Mouse (Mus musculus): Measurements from ENCODE around the gene Six1. TPM values are rescaled to one million over a fixed set of nuclear protein-coding genes. Genes with fewer than 3 reads are reported as not detected.

Six1 gene
- polyA plus RNA-seq, 1 experiment from 2014 or later = 0.12 TPM

DNA sequence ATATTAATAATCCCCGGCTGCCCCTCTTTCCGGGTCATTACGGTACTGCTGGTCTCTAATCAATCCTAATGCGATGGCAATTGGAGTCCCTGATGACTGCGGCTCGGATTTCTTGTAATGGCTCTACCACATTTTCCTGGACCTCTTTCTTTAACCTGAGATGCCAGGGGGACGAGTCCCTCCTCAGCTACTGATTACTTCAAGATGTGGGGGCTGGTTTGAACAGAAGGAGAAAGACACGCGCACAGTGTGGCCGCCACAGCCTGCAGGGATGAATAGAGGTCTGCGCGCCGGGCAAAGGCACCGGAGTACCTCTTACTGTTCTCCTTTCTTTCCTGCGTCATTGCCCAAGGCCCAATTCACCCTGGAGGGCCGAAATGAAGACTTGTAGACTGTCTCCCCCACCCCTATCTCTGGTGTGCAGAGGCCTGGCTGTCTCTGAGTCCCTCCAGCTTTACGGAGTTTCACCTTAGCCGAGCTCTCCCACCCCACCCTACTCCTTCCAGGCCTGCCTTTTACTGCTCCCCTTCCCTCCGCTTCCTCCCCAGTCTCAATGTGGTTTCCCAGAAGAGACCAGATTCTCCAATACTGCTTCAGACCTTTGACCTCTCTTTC, 1.5 kb downstream of the Six1 start:
- 1% methylated on average over 19 of the region's 19 CpGs for WGBS
- no peak overlapping the region for H3K9ac ChIP-seq (replicated peaks; ENCODE audit: low read depth, low read length)
- H3K27me3 ChIP-seq (ENCODE audit: control insufficient read depth, insufficient read depth, low read length) = peaks cover 58% of the 10 kb centered on the region
- H3K27ac ChIP-seq (ENCODE audit: low read depth, low read length) = no peak overlapping the region
- no peak overlapping the region for H3K4me3 ChIP-seq (ENCODE audit: low read depth, low read length)
- ATAC-seq (ENCODE audit: low read depth) = no peak
- no peaks in the 10 kb centered on the region for H3K36me3 ChIP-seq (ENCODE audit: control insufficient read depth, insufficient read depth, low read length)
- H3K4me2 ChIP-seq (ENCODE audit: low read depth, low read length) = no peak overlapping the region
- H3K4me1 ChIP-seq (ENCODE audit: control insufficient read depth, insufficient read depth, low read length) = 0 out of 2 replicates have a peak, but pooled peaks cover 3% of the 10 kb centered on the region
- H3K9me3 ChIP-seq (ENCODE audit: control insufficient read depth, low read length) = no peaks in the 10 kb centered on the region

DNA sequence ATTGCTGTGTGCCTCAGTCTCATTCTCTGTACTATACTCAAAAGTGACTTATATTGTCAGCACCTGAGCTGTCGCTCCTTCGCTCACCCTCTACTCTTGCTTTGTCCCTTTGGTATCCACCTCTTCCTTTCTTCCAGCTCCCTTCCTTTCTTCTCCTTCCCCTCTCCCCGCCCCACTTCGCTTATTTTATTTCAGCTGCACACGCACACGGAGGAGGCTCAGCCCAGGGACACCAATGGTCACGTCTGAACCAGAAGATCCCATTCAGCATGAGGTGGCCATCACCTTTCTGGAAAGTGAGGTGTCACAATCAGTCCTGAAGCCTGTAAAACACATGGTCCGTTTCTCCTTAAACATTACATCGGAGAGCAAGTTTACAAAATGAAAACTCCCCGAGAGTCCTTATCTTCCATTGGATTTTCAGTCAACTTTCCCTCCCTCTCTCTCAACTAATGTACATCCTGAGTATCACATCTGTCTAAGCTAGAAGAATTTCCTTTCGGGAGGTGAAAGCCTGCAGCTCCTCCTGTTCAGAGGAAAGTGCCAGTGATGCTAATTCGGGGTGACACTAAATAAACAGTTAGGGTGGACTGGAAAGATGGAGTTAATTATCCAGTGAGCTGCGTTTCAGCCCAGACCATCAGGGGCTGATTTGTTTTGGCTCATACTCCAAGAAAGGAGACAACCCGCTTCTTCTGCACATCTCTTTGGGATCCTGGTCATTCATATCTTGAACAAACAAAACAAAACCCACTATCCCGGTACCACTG, 2.7 kb downstream of the Six1 start:
- Histone ChIP-seq H3K4me3 (ENCODE audit: low read depth, low read length) (no peak overlapping the region), H3K4me2 (ENCODE audit: low read depth, low read length) (no peak overlapping the region), H3K4me1 (ENCODE audit: control insufficient read depth, insufficient read depth, low read length) (0 out of 2 replicates have a peak, but pooled peaks cover 8% of the 10 kb centered on the region), H3K9ac (replicated peaks; ENCODE audit: low read depth, low read length) (no peak overlapping the region), H3K27ac (ENCODE audit: low read depth, low read length) (no peak overlapping the region), H3K27me3 (ENCODE audit: control insufficient read depth, insufficient read depth, low read length) (peaks cover 66% of the 10 kb centered on the region), H3K36me3 (ENCODE audit: control insufficient read depth, insufficient read depth, low read length) (no peaks in the 10 kb centered on the region), H3K9me3 (ENCODE audit: control insufficient read depth, low read length) (no peaks in the 10 kb centered on the region)
- WGBS = 2% methylated on average over 15 of the region's 15 CpGs
- ATAC-seq (ENCODE audit: low read depth) = no peak

DNA sequence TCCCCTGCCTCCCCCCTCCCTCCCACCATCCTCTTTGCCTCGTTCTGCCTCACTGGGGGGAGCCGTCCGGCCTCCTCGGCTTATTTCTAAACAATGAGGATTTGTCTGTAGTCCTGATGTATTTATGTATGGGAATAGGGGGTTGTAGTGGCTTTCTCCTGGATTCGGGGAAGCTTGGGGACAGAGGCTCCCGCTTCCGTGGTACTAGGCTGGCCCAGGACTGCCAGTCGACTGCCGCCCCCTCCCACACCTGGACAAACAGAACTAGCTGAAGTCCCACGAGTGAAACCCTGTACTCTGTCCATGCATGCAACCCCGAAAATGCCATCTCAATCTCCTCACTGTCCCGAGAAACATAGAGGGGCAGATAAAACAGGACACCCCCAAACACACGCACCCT, 3.4 kb downstream of the Six1 start:
- Histone ChIP-seq H3K4me2 (ENCODE audit: low read depth, low read length) (no peak overlapping the region), H3K36me3 (ENCODE audit: control insufficient read depth, insufficient read depth, low read length) (no peaks in the 10 kb centered on the region), H3K27me3 (ENCODE audit: control insufficient read depth, insufficient read depth, low read length) (peaks cover 67% of the 10 kb centered on the region), H3K4me3 (ENCODE audit: low read depth, low read length) (no peak overlapping the region), H3K27ac (ENCODE audit: low read depth, low read length) (no peak overlapping the region), H3K4me1 (ENCODE audit: control insufficient read depth, insufficient read depth, low read length) (0 out of 2 replicates have a peak, but pooled peaks cover 8% of the 10 kb centered on the region), H3K9me3 (ENCODE audit: control insufficient read depth, low read length) (no peaks in the 10 kb centered on the region), H3K9ac (replicated peaks; ENCODE audit: low read depth, low read length) (no peak overlapping the region)
- ATAC-seq (ENCODE audit: low read depth) = no peak
- WGBS = under 1% methylated on average over 13 of the region's 13 CpGs

DNA sequence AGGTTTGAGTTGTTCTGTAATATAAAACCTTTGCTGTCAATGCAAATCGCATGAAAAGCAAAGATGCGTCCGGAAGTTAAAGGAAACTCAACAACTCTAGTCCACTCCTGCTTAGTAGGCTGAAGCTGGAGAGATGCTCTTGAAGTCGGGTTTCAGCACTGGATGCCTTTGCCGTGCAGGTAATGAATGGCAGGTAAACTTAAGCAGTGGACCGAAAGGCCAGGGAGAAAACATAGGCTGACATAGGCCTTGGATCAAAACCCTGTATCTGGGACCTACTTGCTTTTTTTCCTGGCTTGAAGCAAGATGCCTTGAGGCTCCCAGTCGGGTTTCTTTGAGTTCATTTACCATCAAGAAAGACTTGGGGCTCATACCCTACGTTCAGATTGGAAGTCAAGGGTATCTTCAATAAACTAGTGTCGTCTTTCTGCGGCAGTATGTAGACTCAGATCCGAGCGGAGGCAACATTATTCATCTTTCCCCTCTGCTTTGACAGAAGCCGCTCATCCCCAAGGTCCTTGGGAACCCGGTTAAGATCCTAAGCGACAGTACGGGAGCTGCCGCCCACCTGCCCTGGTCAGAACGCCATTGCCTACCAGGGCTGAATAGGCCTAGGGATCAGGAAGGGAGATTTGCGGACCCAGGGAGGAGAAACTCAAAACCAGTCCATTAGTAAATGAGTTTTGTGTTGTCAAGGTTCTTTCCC, 4.0 kb downstream of the Six1 start:
- Histone ChIP-seq H3K4me1 (ENCODE audit: control insufficient read depth, insufficient read depth, low read length) (0 out of 2 replicates have a peak, but pooled peaks cover 8% of the 10 kb centered on the region), H3K27ac (ENCODE audit: low read depth, low read length) (no peak overlapping the region), H3K4me3 (ENCODE audit: low read depth, low read length) (no peak overlapping the region), H3K36me3 (ENCODE audit: control insufficient read depth, insufficient read depth, low read length) (no peaks in the 10 kb centered on the region), H3K9me3 (ENCODE audit: control insufficient read depth, low read length) (no peaks in the 10 kb centered on the region), H3K9ac (replicated peaks; ENCODE audit: low read depth, low read length) (no peak overlapping the region), H3K27me3 (ENCODE audit: control insufficient read depth, insufficient read depth, low read length) (peaks cover 64% of the 10 kb centered on the region), H3K4me2 (ENCODE audit: low read depth, low read length) (no peak overlapping the region)
- no peak for ATAC-seq (ENCODE audit: low read depth)
- 3% methylated on average over 19 of the region's 19 CpGs for WGBS

DNA sequence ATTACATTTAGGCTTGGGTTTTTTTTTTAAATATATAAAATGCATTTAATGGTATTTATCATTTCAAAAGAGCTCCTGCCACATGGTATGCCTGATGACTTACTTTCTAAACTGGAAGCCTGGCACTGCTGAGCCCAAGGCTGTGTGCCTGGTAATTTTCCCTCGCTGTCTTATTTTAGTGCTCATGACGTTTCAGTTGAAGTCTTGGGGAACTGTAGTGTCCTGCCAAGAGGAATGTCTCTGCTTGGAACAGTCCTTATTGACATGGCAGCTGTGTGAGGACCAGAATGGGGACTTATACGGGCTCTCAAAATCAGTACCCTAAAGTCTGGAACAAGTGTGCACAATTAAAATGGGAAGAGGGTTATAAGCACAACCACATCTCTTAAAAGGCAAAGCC, 5.2 kb downstream of the Six1 start:
- Histone ChIP-seq H3K4me2 (ENCODE audit: low read depth, low read length) (no peak overlapping the region), H3K9me3 (ENCODE audit: control insufficient read depth, low read length) (no peaks in the 10 kb centered on the region), H3K4me1 (ENCODE audit: control insufficient read depth, insufficient read depth, low read length) (0 out of 2 replicates have a peak, but pooled peaks cover 8% of the 10 kb centered on the region), H3K9ac (replicated peaks; ENCODE audit: low read depth, low read length) (no peak overlapping the region), H3K4me3 (ENCODE audit: low read depth, low read length) (no peak overlapping the region), H3K27me3 (ENCODE audit: control insufficient read depth, insufficient read depth, low read length) (peaks cover 61% of the 10 kb centered on the region), H3K36me3 (ENCODE audit: control insufficient read depth, insufficient read depth, low read length) (no peaks in the 10 kb centered on the region), H3K27ac (ENCODE audit: low read depth, low read length) (no peak overlapping the region)
- 2% methylated on average over 3 of the region's 3 CpGs for WGBS
- no peak for ATAC-seq (ENCODE audit: low read depth)

DNA sequence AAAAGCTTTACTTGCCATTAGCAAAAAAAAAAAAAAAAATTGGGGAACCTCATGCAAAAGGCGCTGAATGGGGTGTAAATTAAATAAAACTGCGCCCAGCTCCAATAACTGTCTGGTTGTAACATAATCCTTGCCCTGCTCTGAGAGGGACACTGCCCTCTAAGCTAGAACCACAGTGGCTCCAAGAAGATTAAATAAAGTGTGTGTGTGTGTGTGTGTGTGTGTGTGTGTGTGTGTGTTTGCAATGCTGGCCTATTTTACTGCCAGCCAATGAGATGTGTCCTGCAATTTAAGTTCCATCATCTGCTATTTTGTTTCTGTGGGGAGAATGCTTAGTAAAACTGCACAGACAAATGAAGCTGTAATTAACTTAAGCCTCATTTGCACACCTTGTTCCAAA, 6.1 kb downstream of the Six1 start:
- no peaks in the 10 kb centered on the region for H3K36me3 ChIP-seq (ENCODE audit: control insufficient read depth, insufficient read depth, low read length)
- no peak overlapping the region for H3K4me3 ChIP-seq (ENCODE audit: low read depth, low read length)
- H3K9ac ChIP-seq (replicated peaks; ENCODE audit: low read depth, low read length) = no peak overlapping the region
- peaks cover 68% of the 10 kb centered on the region for H3K27me3 ChIP-seq (ENCODE audit: control insufficient read depth, insufficient read depth, low read length)
- H3K4me2 ChIP-seq (ENCODE audit: low read depth, low read length) = no peak overlapping the region
- H3K27ac ChIP-seq (ENCODE audit: low read depth, low read length) = no peak overlapping the region
- ATAC-seq (ENCODE audit: low read depth) = no peak
- 0 out of 2 replicates have a peak, but pooled peaks cover 5% of the 10 kb centered on the region for H3K4me1 ChIP-seq (ENCODE audit: control insufficient read depth, insufficient read depth, low read length)
- WGBS = 0% methylated on average over 2 of the region's 2 CpGs
- no peaks in the 10 kb centered on the region for H3K9me3 ChIP-seq (ENCODE audit: control insufficient read depth, low read length)

DNA sequence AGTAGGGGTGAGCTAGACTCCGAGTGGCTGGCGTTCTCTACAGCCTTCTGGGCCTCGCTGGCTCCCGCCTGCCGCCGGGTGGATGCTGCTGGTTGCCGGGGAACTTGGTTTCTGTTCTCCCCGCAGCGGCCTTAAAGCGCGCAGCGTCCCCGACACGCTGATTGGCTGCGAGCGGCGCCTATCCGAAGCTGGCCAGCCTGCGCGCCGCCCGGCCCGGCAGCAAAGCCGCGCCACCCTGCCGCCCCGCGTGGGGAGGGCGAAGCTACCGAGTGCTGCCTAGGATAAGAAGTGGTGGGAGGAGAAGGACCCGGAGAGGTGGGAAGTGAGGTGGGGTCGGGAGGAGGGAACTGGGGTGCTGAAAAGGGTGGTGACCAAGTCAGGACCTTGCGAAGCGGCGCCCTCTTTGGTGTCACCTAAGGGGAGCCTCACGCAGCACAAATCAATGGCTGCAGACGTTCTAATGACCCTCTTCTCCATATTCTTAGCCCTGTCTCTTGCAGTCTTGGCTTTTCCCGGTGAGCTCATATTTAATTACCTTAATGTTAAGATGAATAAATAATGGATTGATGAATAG, 7.0 kb downstream of the Six1 start:
- H3K27me3 ChIP-seq (ENCODE audit: control insufficient read depth, insufficient read depth, low read length) = peaks cover 69% of the 10 kb centered on the region
- 0 out of 2 replicates have a peak, but pooled peaks cover 5% of the 10 kb centered on the region for H3K4me1 ChIP-seq (ENCODE audit: control insufficient read depth, insufficient read depth, low read length)
- H3K9me3 ChIP-seq (ENCODE audit: control insufficient read depth, low read length) = no peaks in the 10 kb centered on the region
- H3K27ac ChIP-seq (ENCODE audit: low read depth, low read length) = no peak overlapping the region
- peak; percentile 77 for ATAC-seq (ENCODE audit: low read depth)
- no peak overlapping the region for H3K9ac ChIP-seq (replicated peaks; ENCODE audit: low read depth, low read length)
- H3K36me3 ChIP-seq (ENCODE audit: control insufficient read depth, insufficient read depth, low read length) = no peaks in the 10 kb centered on the region
- H3K4me3 ChIP-seq (ENCODE audit: low read depth, low read length) = peak overlapping the region; percentile 28
- whole genome bisulfite sequencing = under 1% methylated on average over 33 of the region's 38 CpGs
- peak overlapping the region; percentile 44 for H3K4me2 ChIP-seq (ENCODE audit: low read depth, low read length)

DNA sequence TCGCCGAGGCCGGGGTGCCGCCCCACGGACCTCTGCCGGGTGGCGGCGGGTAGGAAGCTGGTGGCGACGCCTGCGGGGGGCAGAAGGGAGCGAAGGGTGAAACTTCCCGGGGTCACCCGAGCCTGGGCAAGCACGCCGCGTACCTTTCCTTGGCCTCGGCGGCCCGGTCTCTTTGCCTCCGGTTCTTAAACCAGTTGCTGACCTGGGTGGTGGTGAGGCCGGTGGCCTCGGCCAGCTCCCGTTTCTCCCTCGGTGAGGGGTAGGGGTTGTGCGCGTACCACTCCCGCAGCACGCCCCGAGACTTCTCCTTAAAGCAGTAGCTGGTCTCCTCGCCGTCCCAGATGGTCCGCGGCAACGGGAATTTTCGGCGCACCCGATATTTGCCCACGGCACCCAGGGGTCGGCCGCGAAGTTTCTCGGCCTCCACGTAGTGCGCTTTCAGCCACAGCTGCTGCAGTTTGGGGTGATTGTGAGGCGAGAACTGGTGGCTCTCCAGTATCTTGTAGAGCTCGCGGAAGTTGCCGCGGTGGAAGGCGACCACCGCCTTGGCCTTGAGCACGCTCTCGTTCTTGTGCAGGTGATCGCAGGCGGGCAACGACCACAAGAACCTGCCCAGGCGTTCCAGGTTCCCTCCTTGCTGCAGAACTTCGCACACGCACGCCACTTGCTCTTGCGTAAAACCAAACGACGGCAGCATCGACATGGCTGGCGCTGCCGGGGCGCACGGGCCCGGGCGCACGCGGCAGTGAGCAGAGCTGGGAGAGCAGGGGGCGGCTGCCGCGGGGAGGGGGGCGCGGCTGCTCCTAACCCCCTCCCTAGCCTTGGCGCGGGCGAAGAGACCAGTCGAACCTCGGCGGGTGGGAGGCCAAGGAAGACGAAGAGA, 7.7 kb downstream of the Six1 start:
- no peaks in the 10 kb centered on the region for H3K36me3 ChIP-seq (ENCODE audit: control insufficient read depth, insufficient read depth, low read length)
- no peaks in the 10 kb centered on the region for H3K9me3 ChIP-seq (ENCODE audit: control insufficient read depth, low read length)
- no peak overlapping the region for H3K9ac ChIP-seq (replicated peaks; ENCODE audit: low read depth, low read length)
- H3K4me2 ChIP-seq (ENCODE audit: low read depth, low read length) = peak overlapping the region; percentile 44
- WGBS = under 1% methylated on average over 82 of the region's 85 CpGs
- ATAC-seq (ENCODE audit: low read depth) = no peak
- H3K27me3 ChIP-seq (ENCODE audit: control insufficient read depth, insufficient read depth, low read length) = peaks cover 66% of the 10 kb centered on the region
- peak overlapping the region; percentile 28 for H3K4me3 ChIP-seq (ENCODE audit: low read depth, low read length)
- H3K27ac ChIP-seq (ENCODE audit: low read depth, low read length) = no peak overlapping the region
- H3K4me1 ChIP-seq (ENCODE audit: control insufficient read depth, insufficient read depth, low read length) = 0 out of 2 replicates have a peak, but pooled peaks cover 5% of the 10 kb centered on the region

Data from neural tube, embryonic 14.5 days (tissue).